Mouse (Mus musculus) embryonic fibroblast, embryonic 13.5 days (primary cell): Measurements from ENCODE around the gene 1700057G04Rik.

ENCODE experiments used
- CTCF ChIP-seq: IDR thresholded peaks from 2 replicates; pipeline ENCODE4 v1.5.1; 2011; ENCODE audit warnings: mild to moderate bottlenecking, control low read depth, low read length, moderate library complexity, borderline replicate concordance; ENCODE audit not compliant: insufficient read depth
- POLR2A ChIP-seq: IDR thresholded peaks from 2 replicates; pipeline ENCODE4 v1.6.1; 2011; ENCODE audit warnings: low read depth, mild to moderate bottlenecking, control low read depth, low read length, moderate library complexity

- TF ChIP-seq POLR2A (no peak), CTCF (no peak)
These were observed 17.0 kb upstream of the 1700057G04Rik start for GRCm38 (mm10) chr9:92292169-92292568.
